ENCODE assay signal across 8 mouse cellular contexts in genomic region chr15:78931577-78931976, GRCm38 (mm10). TPM values are rescaled to one million over a fixed set of nuclear protein-coding genes. Genes with fewer than 3 reads are reported as not detected.
DNase-seq lines count a peak whose midpoint lies in the region; ATAC-seq and TF ChIP-seq lines count a peak whose summit lies in the region.

No protein-coding gene starts in this region.

- no peak overlapping the region for H3K4me3 ChIP-seq in testis, adult 2 months (ENCODE audit: control insufficient read depth, low read depth, low read length)
- H3K4me3 ChIP-seq in liver, embryonic 15.5 days (replicated peaks) = no peak overlapping the region

- TF ChIP-seq POLR2A in testis, adult 2 months (IDR thresholded peaks at IDR 0.05; ENCODE audit: control insufficient read depth, low read depth, low read length) = no peak

- no peaks in the 10 kb centered on the region for H3K9me3 ChIP-seq in liver, embryonic 15.5 days (replicated peaks)

- H3K4me2 ChIP-seq in liver, embryonic 15.5 days = no peak overlapping the region

- 2% methylated on average over 3 of the region's 3 CpGs for WGBS in liver, embryonic 15.5 days (ENCODE audit: insufficient replicate concordance)

- no peaks in the 10 kb centered on the region for H3K36me3 ChIP-seq in testis, adult 2 months (ENCODE audit: control insufficient read depth, insufficient read depth, low read length)
- H3K36me3 ChIP-seq in liver, embryonic 15.5 days (replicated peaks) = peaks cover 12% of the 10 kb centered on the region; the same call in 1 of the 2 replicates

- no peak overlapping the region for H3K27ac ChIP-seq in testis, adult 2 months (ENCODE audit: control insufficient read depth, insufficient read depth, low read depth, low read length)
- peak overlapping the region; percentile 56 for H3K27ac ChIP-seq in liver, embryonic 15.5 days (replicated peaks)

- peak; percentile 52 to 53 for DNase-seq in cerebellum, adult 18-20 months
- no peak for DNase-seq in testis, postnatal 14 days (ENCODE audit: low spot score)
- peak; percentile 68 to 84 for DNase-seq in spleen, postnatal 4 days (ENCODE audit: low spot score in 2 of 2)
- DNase-seq in right cerebral cortex, postnatal 25 days = no peak

- no peak for ATAC-seq in cerebellum, adult (ENCODE audit: insufficient number of reproducible peaks, low FRiP score, low TSS enrichment)
- peak; percentile 63 for ATAC-seq in granulocyte monocyte progenitor cell, adult 5-6 weeks (replicated peaks; ENCODE audit: poor library complexity, severe bottlenecking)
- peak; percentile 16; the same call in 1 of the 2 replicates for ATAC-seq in liver, embryonic 15.5 days (ENCODE audit: insufficient read depth)

- H3K4me1 ChIP-seq in testis, adult 2 months (ENCODE audit: control insufficient read depth, insufficient read depth, low read length) = peaks cover 20% of the 10 kb centered on the region
- H3K4me1 ChIP-seq in liver, embryonic 15.5 days (replicated peaks) = peaks cover 73% of the 10 kb centered on the region

- no peak overlapping the region for H3K9ac ChIP-seq in liver, embryonic 15.5 days

- no peaks in the 10 kb centered on the region for H3K27me3 ChIP-seq in testis, adult 2 months (ENCODE audit: control insufficient read depth, insufficient read depth, low read length)
- H3K27me3 ChIP-seq in liver, embryonic 15.5 days = no peaks in the 10 kb centered on the region

- peak; percentile 62; the same call in 1 of the 2 replicates for TF ChIP-seq CTCF in testis, adult 2 months (IDR thresholded peaks at IDR 0.05; ENCODE audit: control insufficient read depth, insufficient read depth, insufficient replicate concordance, low read depth, low read length)

RNA-seq across cellular contexts. Expression of gene Nol12, which starts 3.2 kb away (rescaled TPM):
- polyA plus RNA-seq in testis, adult 2 months (2012; rRNA removed) = 40.7 and 44.6 TPM in 2 replicates
- 34.4 and 60.8 TPM in 2 replicates for total RNA-seq in granulocyte monocyte progenitor cell, adult 5-6 weeks (2014; fragmentation: Nextera tagmentation)
- total RNA-seq in granulocyte monocyte progenitor cell, adult 5-6 weeks (2017) = 20.1 and 30.7 TPM in 2 replicates
- 24.5 and 26.2 TPM in 2 replicates for polyA plus RNA-seq in liver, embryonic 15.5 days (2015; fragmentation: Nextera tagmentation; extraction: Ambion mirVana)

RNA-seq across cellular contexts. Expression of gene Lgals1, which starts 5.1 kb away (rescaled TPM):
- 92.0 and 106 TPM in 2 replicates for polyA plus RNA-seq in testis, adult 2 months (2012; rRNA removed)
- 677 and 745 TPM in 2 replicates for total RNA-seq in granulocyte monocyte progenitor cell, adult 5-6 weeks (2014; fragmentation: Nextera tagmentation)
- 746 and 991 TPM in 2 replicates for total RNA-seq in granulocyte monocyte progenitor cell, adult 5-6 weeks (2017)
- 315 and 397 TPM in 2 replicates for polyA plus RNA-seq in liver, embryonic 15.5 days (2015; fragmentation: Nextera tagmentation; extraction: Ambion mirVana)

RNA-seq across cellular contexts. Expression of gene Triobp, which starts 15.9 kb away (rescaled TPM):
- 19.4 and 22.6 TPM in 2 replicates for polyA plus RNA-seq in testis, adult 2 months (2012; rRNA removed)
- 44.7 and 55.4 TPM in 2 replicates for total RNA-seq in granulocyte monocyte progenitor cell, adult 5-6 weeks (2014; fragmentation: Nextera tagmentation)
- 20.6 and 32.3 TPM in 2 replicates for total RNA-seq in granulocyte monocyte progenitor cell, adult 5-6 weeks (2017)
- 20.2 and 21.2 TPM in 2 replicates for polyA plus RNA-seq in liver, embryonic 15.5 days (2015; fragmentation: Nextera tagmentation; extraction: Ambion mirVana)

RNA-seq across cellular contexts. Expression of gene Pdxp, which starts 17.9 kb away (rescaled TPM):
- polyA plus RNA-seq in testis, adult 2 months (2012; rRNA removed) = 3.6 and 3.8 TPM in 2 replicates
- 10.6 and 19.8 TPM in 2 replicates for total RNA-seq in granulocyte monocyte progenitor cell, adult 5-6 weeks (2014; fragmentation: Nextera tagmentation)
- total RNA-seq in granulocyte monocyte progenitor cell, adult 5-6 weeks (2017) = 4.0 and 6.4 TPM in 2 replicates
- polyA plus RNA-seq in liver, embryonic 15.5 days (2015; fragmentation: Nextera tagmentation; extraction: Ambion mirVana) = 5.4 and 5.6 TPM in 2 replicates

RNA-seq across cellular contexts. Expression of gene Sh3bp1, which starts 32.0 kb away (rescaled TPM):
- 3.3 and 3.5 TPM in 2 replicates for polyA plus RNA-seq in testis, adult 2 months (2012; rRNA removed)
- 58.0 and 70.8 TPM in 2 replicates for total RNA-seq in granulocyte monocyte progenitor cell, adult 5-6 weeks (2014; fragmentation: Nextera tagmentation)
- 19.3 and 29.4 TPM in 2 replicates for total RNA-seq in granulocyte monocyte progenitor cell, adult 5-6 weeks (2017)
- polyA plus RNA-seq in liver, embryonic 15.5 days (2015; fragmentation: Nextera tagmentation; extraction: Ambion mirVana) = 14.4 and 15.3 TPM in 2 replicates

Comparison
In these comparisons a context has a peak if more than half of its experiments do, and no peak if none do; other contexts are left out.
1. DNase-seq: peak in cerebellum, adult 18-20 months (2 of 2) and spleen, postnatal 4 days (2 of 2); none in testis, postnatal 14 days (single experiment) and right cerebral cortex, postnatal 25 days (single experiment).